Mouse (Mus musculus): ENCODE data around the gene Lrrn1. TPM values are rescaled to one million over a fixed set of nuclear protein-coding genes. Genes with fewer than 3 reads are reported as not detected.

Gene Lrrn1
- polyA plus RNA-seq, 1 experiment from 2014 or later, result 67.0 TPM

DNA sequence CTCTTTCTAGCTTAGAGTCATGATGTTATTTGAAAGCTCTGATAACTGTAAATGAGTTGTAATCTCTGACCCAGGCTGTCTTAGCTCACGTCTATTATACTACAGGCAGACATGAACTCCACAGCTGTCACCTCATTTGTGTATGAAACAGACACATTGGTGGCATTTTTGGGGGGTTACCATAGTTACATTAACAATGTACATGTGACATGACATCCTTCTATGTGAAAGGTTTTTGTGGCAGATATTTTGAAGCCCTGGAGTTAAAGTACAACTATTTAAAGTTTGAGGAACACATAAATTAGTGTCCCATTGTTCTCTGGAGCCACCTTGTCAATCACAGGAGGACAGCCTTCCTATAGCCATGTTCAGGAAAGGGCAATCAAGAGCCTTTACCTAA lies 5.0 kb downstream of the Lrrn1 start:
- peak overlapping the region; percentile 37 for H3K4me2 ChIP-seq (ENCODE audit: low read length)
- no peaks in the 10 kb centered on the region for H3K36me3 ChIP-seq (ENCODE audit: control insufficient read depth, insufficient read depth, low read length)
- 18% methylated on average over 1 of the region's 1 CpGs for WGBS

GRCm38 (mm10) chr6:107536631-107537030 lies 7.1 kb downstream of the Lrrn1 start:
- no peak for ATAC-seq
- H3K4me2 ChIP-seq (ENCODE audit: low read length), result no peak overlapping the region
- peaks cover 29% of the 10 kb centered on the region for H3K4me1 ChIP-seq (ENCODE audit: control insufficient read depth, insufficient read depth, low read length)
- no peak overlapping the region for H3K27ac ChIP-seq (ENCODE audit: low read length)
- WGBS, result 94% methylated on average over 4 of the region's 4 CpGs
- no peaks in the 10 kb centered on the region for H3K36me3 ChIP-seq (ENCODE audit: control insufficient read depth, insufficient read depth, low read length)
- H3K9ac ChIP-seq (ENCODE audit: low read depth, low read length), result no peak overlapping the region
- H3K9me3 ChIP-seq (replicated peaks; ENCODE audit: control insufficient read depth, low read length, poor library complexity, severe bottlenecking), result no peaks in the 10 kb centered on the region
- no peak overlapping the region for H3K4me3 ChIP-seq (ENCODE audit: low read depth, low read length)
- no peaks in the 10 kb centered on the region for H3K27me3 ChIP-seq (ENCODE audit: control insufficient read depth, insufficient read depth, low read depth, low read length)

More for the DNA sequence above, 5.0 kb downstream of the Lrrn1 start:
- H3K9ac ChIP-seq (ENCODE audit: low read depth, low read length), result no peak overlapping the region
- H3K4me1 ChIP-seq (ENCODE audit: control insufficient read depth, insufficient read depth, low read length), result peaks cover 31% of the 10 kb centered on the region
- H3K4me3 ChIP-seq (ENCODE audit: low read depth, low read length), result no peak overlapping the region
- H3K27ac ChIP-seq (ENCODE audit: low read length), result no peak overlapping the region
- no peaks in the 10 kb centered on the region for H3K9me3 ChIP-seq (replicated peaks; ENCODE audit: control insufficient read depth, low read length, poor library complexity, severe bottlenecking)
- no peak for ATAC-seq
- H3K27me3 ChIP-seq (ENCODE audit: control insufficient read depth, insufficient read depth, low read depth, low read length), result no peaks in the 10 kb centered on the region

- no peaks in the 10 kb centered on the region for H3K36me3 ChIP-seq (ENCODE audit: control insufficient read depth, insufficient read depth, low read length)
- no peak for ATAC-seq
- H3K4me3 ChIP-seq (ENCODE audit: low read depth, low read length), result no peak overlapping the region
- no peak overlapping the region for H3K27ac ChIP-seq (ENCODE audit: low read length)
- H3K9ac ChIP-seq (ENCODE audit: low read depth, low read length), result no peak overlapping the region
- 94% methylated on average over 11 of the region's 11 CpGs for WGBS
- no peak overlapping the region for H3K4me2 ChIP-seq (ENCODE audit: low read length)
- H3K9me3 ChIP-seq (replicated peaks; ENCODE audit: control insufficient read depth, low read length, poor library complexity, severe bottlenecking), result no peaks in the 10 kb centered on the region
- H3K4me1 ChIP-seq (ENCODE audit: control insufficient read depth, insufficient read depth, low read length), result no peaks in the 10 kb centered on the region
- no peaks in the 10 kb centered on the region for H3K27me3 ChIP-seq (ENCODE audit: control insufficient read depth, insufficient read depth, low read depth, low read length)
These were observed 11.7 kb downstream of the Lrrn1 start for GRCm38 (mm10) chr6:107541222-107541621.

DNA sequence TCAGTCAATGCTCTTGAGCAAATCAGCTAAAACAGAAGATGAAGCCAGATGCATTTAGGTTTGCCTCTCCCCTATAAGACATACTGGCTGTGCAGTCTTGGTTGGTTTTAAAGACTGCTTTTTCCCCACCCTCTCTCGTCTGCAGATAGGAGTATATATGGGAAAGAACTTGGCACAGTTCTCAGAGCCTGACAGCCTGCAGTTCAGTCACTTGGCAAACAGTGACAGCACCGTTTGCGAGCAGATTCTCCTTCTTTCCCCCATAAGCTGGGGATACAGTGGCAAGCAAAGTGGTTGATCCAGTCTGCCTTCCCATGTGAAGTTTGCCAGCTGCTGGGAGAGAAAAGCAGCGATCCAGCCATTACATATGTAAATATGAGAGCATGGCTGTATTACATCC lies 12.3 kb downstream of the Lrrn1 start:
- H3K4me1 ChIP-seq (ENCODE audit: control insufficient read depth, insufficient read depth, low read length), result no peaks in the 10 kb centered on the region
- H3K36me3 ChIP-seq (ENCODE audit: control insufficient read depth, insufficient read depth, low read length), result no peaks in the 10 kb centered on the region
- H3K9ac ChIP-seq (ENCODE audit: low read depth, low read length), result no peak overlapping the region
- 87% methylated on average over 4 of the region's 4 CpGs for WGBS
- H3K4me3 ChIP-seq (ENCODE audit: low read depth, low read length), result no peak overlapping the region
- peak; percentile 36; the same call in 1 of the 2 replicates for ATAC-seq
- no peaks in the 10 kb centered on the region for H3K27me3 ChIP-seq (ENCODE audit: control insufficient read depth, insufficient read depth, low read depth, low read length)
- no peak overlapping the region for H3K4me2 ChIP-seq (ENCODE audit: low read length)
- no peak overlapping the region for H3K27ac ChIP-seq (ENCODE audit: low read length)
- no peaks in the 10 kb centered on the region for H3K9me3 ChIP-seq (replicated peaks; ENCODE audit: control insufficient read depth, low read length, poor library complexity, severe bottlenecking)

- Histone ChIP-seq H3K27ac (ENCODE audit: low read length) (no peak overlapping the region), H3K36me3 (ENCODE audit: control insufficient read depth, insufficient read depth, low read length) (no peaks in the 10 kb centered on the region), H3K4me1 (ENCODE audit: control insufficient read depth, insufficient read depth, low read length) (no peaks in the 10 kb centered on the region), H3K9ac (ENCODE audit: low read depth, low read length) (no peak overlapping the region), H3K27me3 (ENCODE audit: control insufficient read depth, insufficient read depth, low read depth, low read length) (no peaks in the 10 kb centered on the region), H3K4me3 (ENCODE audit: low read depth, low read length) (no peak overlapping the region), H3K9me3 (replicated peaks; ENCODE audit: control insufficient read depth, low read length, poor library complexity, severe bottlenecking) (no peaks in the 10 kb centered on the region), H3K4me2 (ENCODE audit: low read length) (no peak overlapping the region)
- WGBS, result 64% methylated on average over 2 of the region's 2 CpGs
- no peak for ATAC-seq
These were observed 16.7 kb downstream of the Lrrn1 start for GRCm38 (mm10) chr6:107546272-107546671.

GRCm38 (mm10) chr6:107552511-107552910 lies 22.9 kb downstream of the Lrrn1 start:
- no peak for ATAC-seq
- Histone ChIP-seq H3K9me3 (replicated peaks; ENCODE audit: control insufficient read depth, low read length, poor library complexity, severe bottlenecking) (no peaks in the 10 kb centered on the region), H3K27me3 (ENCODE audit: control insufficient read depth, insufficient read depth, low read depth, low read length) (no peaks in the 10 kb centered on the region), H3K4me1 (ENCODE audit: control insufficient read depth, insufficient read depth, low read length) (peaks cover 5% of the 10 kb centered on the region; the same call in 1 of the 2 replicates), H3K4me2 (ENCODE audit: low read length) (no peak overlapping the region), H3K27ac (ENCODE audit: low read length) (no peak overlapping the region), H3K9ac (ENCODE audit: low read depth, low read length) (no peak overlapping the region), H3K36me3 (ENCODE audit: control insufficient read depth, insufficient read depth, low read length) (no peaks in the 10 kb centered on the region), H3K4me3 (ENCODE audit: low read depth, low read length) (no peak overlapping the region)
- 96% methylated on average over 1 of the region's 1 CpGs for WGBS

DNA sequence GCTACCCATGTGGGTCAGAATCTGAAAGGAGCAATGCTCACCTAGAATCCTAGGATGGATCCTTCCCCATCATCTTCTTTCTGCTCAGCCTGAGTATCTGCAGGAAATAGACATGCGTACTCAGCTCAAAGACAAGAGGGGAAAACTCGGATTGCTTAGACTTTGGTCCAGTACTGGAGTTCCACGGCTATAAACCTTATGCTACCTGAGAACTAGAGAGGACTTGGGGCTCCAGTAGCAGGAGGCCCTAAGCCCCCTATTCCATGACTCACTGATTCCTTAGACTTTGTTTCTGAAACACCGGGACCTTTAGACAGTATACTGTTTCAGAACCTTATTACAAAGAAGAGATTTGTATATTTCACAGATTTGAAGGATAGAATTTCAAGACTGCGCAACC lies 25.8 kb downstream of the Lrrn1 start:
- ATAC-seq, result no peak

DNA sequence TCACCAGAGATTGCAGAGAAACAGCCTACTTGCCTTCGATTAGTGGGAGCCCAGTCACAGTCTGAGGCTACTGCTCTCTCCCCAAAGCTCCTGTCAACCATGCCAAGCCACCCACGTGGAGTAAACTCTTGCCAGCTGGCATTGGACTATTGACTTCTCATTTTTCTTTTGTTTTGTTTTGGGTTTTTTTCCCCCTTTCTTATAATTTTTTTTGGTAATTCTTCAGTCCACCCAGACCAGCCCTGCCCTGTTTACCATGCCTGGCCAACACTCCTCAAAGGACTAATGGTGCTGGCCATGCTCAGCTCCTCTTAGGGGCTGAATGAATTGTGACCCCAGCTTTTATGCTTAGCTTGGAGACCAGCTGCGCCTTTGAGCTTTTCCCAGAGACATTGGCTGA lies 27.4 kb downstream of the Lrrn1 start:
- ATAC-seq, result peak; percentile 76; the same call in 1 of the 2 replicates
- H3K4me2 ChIP-seq (ENCODE audit: low read length), result no peak overlapping the region
- 59% methylated on average over 3 of the region's 3 CpGs for WGBS
- no peak overlapping the region for H3K9ac ChIP-seq (ENCODE audit: low read depth, low read length)
- H3K4me1 ChIP-seq (ENCODE audit: control insufficient read depth, insufficient read depth, low read length), result peaks cover 8% of the 10 kb centered on the region
- no peak overlapping the region for H3K4me3 ChIP-seq (ENCODE audit: low read depth, low read length)
- H3K9me3 ChIP-seq (replicated peaks; ENCODE audit: control insufficient read depth, low read length, poor library complexity, severe bottlenecking), result no peaks in the 10 kb centered on the region
- no peaks in the 10 kb centered on the region for H3K27me3 ChIP-seq (ENCODE audit: control insufficient read depth, insufficient read depth, low read depth, low read length)
- no peaks in the 10 kb centered on the region for H3K36me3 ChIP-seq (ENCODE audit: control insufficient read depth, insufficient read depth, low read length)
- no peak overlapping the region for H3K27ac ChIP-seq (ENCODE audit: low read length)

More for the DNA sequence above, 25.8 kb downstream of the Lrrn1 start:
- Histone ChIP-seq H3K9me3 (replicated peaks; ENCODE audit: control insufficient read depth, low read length, poor library complexity, severe bottlenecking) (no peaks in the 10 kb centered on the region), H3K27ac (ENCODE audit: low read length) (no peak overlapping the region), H3K9ac (ENCODE audit: low read depth, low read length) (no peak overlapping the region), H3K27me3 (ENCODE audit: control insufficient read depth, insufficient read depth, low read depth, low read length) (no peaks in the 10 kb centered on the region), H3K36me3 (ENCODE audit: control insufficient read depth, insufficient read depth, low read length) (no peaks in the 10 kb centered on the region), H3K4me2 (ENCODE audit: low read length) (no peak overlapping the region), H3K4me3 (ENCODE audit: low read depth, low read length) (no peak overlapping the region), H3K4me1 (ENCODE audit: control insufficient read depth, insufficient read depth, low read length) (peaks cover 8% of the 10 kb centered on the region)
- 95% methylated on average over 5 of the region's 5 CpGs for WGBS

DNA sequence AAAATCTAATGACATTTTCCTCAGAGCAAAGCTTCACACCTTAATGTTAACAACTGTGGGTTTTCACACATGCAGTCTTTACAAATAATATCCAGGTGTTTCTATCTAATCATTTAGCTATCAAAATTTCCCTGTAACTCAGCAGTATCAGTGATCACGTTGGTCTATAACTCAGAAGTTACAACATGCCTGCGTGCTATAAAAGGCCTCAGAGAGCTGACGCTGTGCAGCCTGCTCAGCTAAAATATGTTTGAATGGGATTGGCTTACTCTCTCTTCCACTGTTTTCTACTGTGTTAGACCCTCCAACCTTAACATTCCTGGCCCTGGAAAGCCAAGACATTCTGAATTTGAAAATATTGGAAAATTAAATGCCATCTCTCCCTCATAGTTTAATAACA lies 28.2 kb downstream of the Lrrn1 start:
- no peak for ATAC-seq
- H3K36me3 ChIP-seq (ENCODE audit: control insufficient read depth, insufficient read depth, low read length), result no peaks in the 10 kb centered on the region
- H3K4me3 ChIP-seq (ENCODE audit: low read depth, low read length), result no peak overlapping the region
- H3K27me3 ChIP-seq (ENCODE audit: control insufficient read depth, insufficient read depth, low read depth, low read length), result no peaks in the 10 kb centered on the region
- H3K9me3 ChIP-seq (replicated peaks; ENCODE audit: control insufficient read depth, low read length, poor library complexity, severe bottlenecking), result no peaks in the 10 kb centered on the region
- H3K27ac ChIP-seq (ENCODE audit: low read length), result no peak overlapping the region
- H3K4me1 ChIP-seq (ENCODE audit: control insufficient read depth, insufficient read depth, low read length), result peaks cover 8% of the 10 kb centered on the region
- H3K4me2 ChIP-seq (ENCODE audit: low read length), result no peak overlapping the region
- no peak overlapping the region for H3K9ac ChIP-seq (ENCODE audit: low read depth, low read length)
- WGBS, result 80% methylated on average over 3 of the region's 3 CpGs

Data from midbrain, embryonic 16.5 days (tissue).